Mouse (Mus musculus) gastrocnemius, postnatal 10 days (tissue): ENCODE results near the gene Fopnl. TPM values are rescaled to one million over a fixed set of nuclear protein-coding genes. Genes with fewer than 3 reads are reported as not detected.

Experiments
- DNase-seq: peaks from one replicate; pipeline ENCODE4 v3.0.0; 2021; ENCODE audit warnings: mixed read lengths
- total RNA-seq, 2 experiments: library from RNA; stranded (reverse); gene quantifications; 2 replicates each; pipeline ENCODE4 v1.2.3; 2021

Fopnl gene
- total RNA-seq, 2 experiments from 2014 or later = 60.0 to 65.4 TPM

GRCm38 (mm10) chr16:14308245-14309073 is 8.7 kb downstream of the Fopnl start:
- no peak for DNase-seq

- DNase-seq = no peak
Observed at GRCm38 (mm10) chr16:14307373-14307772, 9.8 kb downstream of the Fopnl start.

- DNase-seq = no peak
Observed at GRCm38 (mm10) chr16:14306451-14306850, 10.8 kb downstream of the Fopnl start.

- no peak for DNase-seq
Observed at GRCm38 (mm10) chr16:14304791-14305190, 12.4 kb downstream of the Fopnl start.

GRCm38 (mm10) chr16:14303676-14304075 is 13.5 kb downstream of the Fopnl start:
- no peak for DNase-seq

GRCm38 (mm10) chr16:14303148-14303547 is 14.1 kb downstream of the Fopnl start:
- no peak for DNase-seq

- DNase-seq = no peak
Observed at GRCm38 (mm10) chr16:14298461-14298860, 18.7 kb downstream of the Fopnl start.

GRCm38 (mm10) chr16:14297746-14298145 is 19.5 kb downstream of the Fopnl start:
- DNase-seq = no peak

GRCm38 (mm10) chr16:14297137-14297536 is 20.1 kb downstream of the Fopnl start:
- DNase-seq = no peak

GRCm38 (mm10) chr16:14296544-14297124 is 20.6 kb downstream of the Fopnl start:
- DNase-seq = no peak

- DNase-seq = no peak
Observed at GRCm38 (mm10) chr16:14295291-14295690, 21.9 kb downstream of the Fopnl start.

GRCm38 (mm10) chr16:14292205-14293199 is 24.7 kb downstream of the Fopnl start:
- DNase-seq = peak; percentile 20

- DNase-seq = peak; percentile 85
Observed at GRCm38 (mm10) chr16:14291223-14291622, 26.0 kb downstream of the Fopnl start, which contains the start of gene Myh11. Gene Myh11 (minus strand): TSS chr16:14291372.

GRCm38 (mm10) chr16:14272374-14272965 is 44.7 kb downstream of the Fopnl start:
- DNase-seq = no peak

- no peak for DNase-seq
Observed at GRCm38 (mm10) chr16:14265203-14265920, 51.8 kb downstream of the Fopnl start.

GRCm38 (mm10) chr16:14264504-14264903 is 52.7 kb downstream of the Fopnl start:
- no peak for DNase-seq

GRCm38 (mm10) chr16:14263241-14263640 is 54.0 kb downstream of the Fopnl start:
- DNase-seq = no peak

GRCm38 (mm10) chr16:14262410-14262809 is 54.8 kb downstream of the Fopnl start:
- no peak for DNase-seq

GRCm38 (mm10) chr16:14258856-14259255 is 58.3 kb downstream of the Fopnl start:
- DNase-seq = peak; percentile 60

- DNase-seq = no peak
Observed at GRCm38 (mm10) chr16:14253586-14253985, 63.6 kb downstream of the Fopnl start.

- DNase-seq = no peak
Observed at GRCm38 (mm10) chr16:14252877-14253276, 64.3 kb downstream of the Fopnl start.
